Mouse (Mus musculus) B cell, adult 62 days (primary cell): ENCODE measurements around the gene Olfr1205. TPM values are rescaled to one million over a fixed set of nuclear protein-coding genes. Genes with fewer than 3 reads are reported as not detected.

Source experiments
- total RNA-seq: library from RNA; stranded (reverse); gene quantifications from 4 replicates; pipeline ENCODE4 v1.2.4, GENCODE M21; 2023

Gene Olfr1205
- total RNA-seq, result not detected in 4 replicates

GRCm38 (mm10) chr2:88829437-88829836 lies at the start of gene Olfr1205:
TSS of gene Olfr1205 (plus strand) at chr2:88829737.

GRCm38 (mm10) chr2:88792736-88793135 lies 36.8 kb upstream of the Olfr1205 start, which contains the start of gene Olfr1201:
TSS of gene Olfr1201 (plus strand) at chr2:88793036.

GRCm38 (mm10) chr2:88814196-88814595 lies 15.3 kb upstream of the Olfr1205 start, which contains the start of gene Olfr1202:
TSS of gene Olfr1202 (plus strand) at chr2:88814496.

GRCm38 (mm10) chr2:88848992-88849391 lies 19.5 kb downstream of the Olfr1205 start, which contains the start of gene Olfr1204:
TSS of gene Olfr1204 (plus strand) at chr2:88849292.

GRCm38 (mm10) chr2:88862931-88863330 lies 33.4 kb downstream of the Olfr1205 start, which contains the start of gene Olfr1206:
TSS of gene Olfr1206 (plus strand) at chr2:88863231.

Other genes starting within 250 kb of the Olfr1205 start
- gene Olfr1189, start 243.3 kb upstream of the Olfr1205 start, total RNA-seq, result not detected in 4 replicates
- gene Olfr1191-ps1, start 189.2 kb upstream of the Olfr1205 start, total RNA-seq, result 0.09 to 0.20 TPM in 2 of 4 replicates, not detected in the others
- not detected in 4 replicates for gene Olfr1192-ps1, start 181.2 kb upstream of the Olfr1205 start, total RNA-seq
- not detected in 4 replicates for gene Olfr1193, start 154.1 kb upstream of the Olfr1205 start, total RNA-seq
- gene Olfr1195, start 140.6 kb upstream of the Olfr1205 start, total RNA-seq, result not detected in 4 replicates
- not detected in 4 replicates for gene Olfr1196, start 125.1 kb upstream of the Olfr1205 start, total RNA-seq
- not detected in 4 replicates for gene Olfr1197, start 97.4 kb upstream of the Olfr1205 start, total RNA-seq
- gene Olfr1198, start 78.4 kb upstream of the Olfr1205 start, total RNA-seq, result not detected in 4 replicates
- not detected in 4 replicates for gene Olfr1199, start 69.3 kb upstream of the Olfr1205 start, total RNA-seq
- gene Olfr1200, start 59.2 kb upstream of the Olfr1205 start, total RNA-seq, result not detected in 4 replicates
- not detected in 4 replicates for gene Olfr1201, start 36.7 kb upstream of the Olfr1205 start, total RNA-seq
- not detected in 4 replicates for gene Olfr1202, start 15.2 kb upstream of the Olfr1205 start, total RNA-seq
- gene Olfr1204, start 19.6 kb downstream of the Olfr1205 start, total RNA-seq, result not detected in 4 replicates
- gene Olfr1206, start 33.5 kb downstream of the Olfr1205 start, total RNA-seq, result not detected in 4 replicates
- not detected in 4 replicates for gene Olfr1208, start 72.6 kb downstream of the Olfr1205 start, total RNA-seq
- not detected in 4 replicates for gene Olfr1209, start 85.4 kb downstream of the Olfr1205 start, total RNA-seq
- gene Olfr1211, start 108.4 kb downstream of the Olfr1205 start, total RNA-seq, result not detected in 4 replicates
- not detected in 4 replicates for gene Olfr1212, start 124.2 kb downstream of the Olfr1205 start, total RNA-seq
- not detected in 4 replicates for gene Gm13762, start 150.5 kb downstream of the Olfr1205 start, total RNA-seq
- gene Olfr1214, start 162.9 kb downstream of the Olfr1205 start, total RNA-seq, result not detected in 4 replicates
- not detected in 4 replicates for gene Olfr1215, start 177.2 kb downstream of the Olfr1205 start, total RNA-seq
- not detected in 4 replicates for gene Olfr1216, start 188.6 kb downstream of the Olfr1205 start, total RNA-seq
- gene Olfr1217, start 202.3 kb downstream of the Olfr1205 start, total RNA-seq, result not detected in 4 replicates
- gene Olfr1218, start 231.4 kb downstream of the Olfr1205 start, total RNA-seq, result not detected in 4 replicates